Mouse (Mus musculus) neutrophil, adult 59 days (primary cell): ENCODE results near the gene Akap9. TPM values are rescaled to one million over a fixed set of nuclear protein-coding genes. Genes with fewer than 3 reads are reported as not detected.

Source experiments
- total RNA-seq, 2 experiments: library from RNA; stranded (reverse); gene quantifications; 1 replicate in 1 of 2; 2 replicates in 1 of 2; pipeline ENCODE4 v1.2.4; 2023

The Akap9 gene
- 10 to 100 TPM; 34.2 to 45.9 TPM for total RNA-seq

GRCm38 (mm10) chr5:3927801-3928689, at the start of gene Akap9:
Gene Akap9 (plus strand): TSS chr5:3928054.

GRCm38 (mm10) chr5:3893459-3894293, 34.2 kb upstream of the Akap9 start, which contains the start of gene Mterf1a:
Gene Mterf1a (minus strand): TSS chr5:3893933.

GRCm38 (mm10) chr5:4104341-4105040, 176.6 kb downstream of the Akap9 start, which contains the start of gene Cyp51:
Gene Cyp51 (minus strand): TSS chr5:4104746.

Other genes starting within 250 kb of the Akap9 start
- gene Ankib1, start 125.1 kb upstream of the Akap9 start, total RNA-seq: 10 to 100 TPM; 21.9 to 24.1 TPM
- gene Krit1, start 124.9 kb upstream of the Akap9 start, total RNA-seq: 10 to 100 TPM; 34.4 to 40.3 TPM
- gene Lrrd1, start 82.9 kb upstream of the Akap9 start, total RNA-seq: under 1 TPM in 1 of 2 experiments, not detected in 1; 0.11 TPM
- 1 to 10 TPM; 6.0 to 7.0 TPM for gene Mterf1a, start 34.1 kb upstream of the Akap9 start, total RNA-seq
- 1 to 10 TPM; 8.6 to 9.6 TPM for gene Cyp51, start 176.7 kb downstream of the Akap9 start, total RNA-seq